Mouse (Mus musculus) left cerebral cortex, postnatal 4 days (tissue): ENCODE measurements around the gene Cmklr1. TPM values are rescaled to one million over a fixed set of nuclear protein-coding genes. Genes with fewer than 3 reads are reported as not detected.

Source experiments
- DNase-seq: peaks from one replicate; pipeline ENCODE4 v3.0.0-alpha.2; 2022
- intact Hi-C: fragments of 180-260 bp; cut with DNase I; formaldehyde crosslinking; loops from one replicate; pipeline ENCODE4 v1.15.1; 2025
- total RNA-seq, 2 experiments: library from RNA; stranded (reverse); gene quantifications; 2 replicates each; pipeline ENCODE4 v1.2.3; 2021

The Cmklr1 gene
- total RNA-seq, 2 experiments from 2014 or later, result 2.7 to 2.9 TPM

GRCm38 (mm10) chr5:113626352-113626751, 23.9 kb downstream of the Cmklr1 start:
- no peak for DNase-seq
- intact Hi-C loops, result no loop called here

GRCm38 (mm10) chr5:113625068-113625467, 25.2 kb downstream of the Cmklr1 start:
- intact Hi-C loops, result no loop called here
- DNase-seq, result peak; percentile 25

- DNase-seq, result no peak
- intact Hi-C loops, result no loop called here
Measured at GRCm38 (mm10) chr5:113623052-113623451, 27.2 kb downstream of the Cmklr1 start.

- intact Hi-C loops, result no loop called here
- DNase-seq, result no peak
Measured at GRCm38 (mm10) chr5:113620999-113621398, 29.2 kb downstream of the Cmklr1 start.

GRCm38 (mm10) chr5:113620130-113620716, 30.0 kb downstream of the Cmklr1 start:
- peak; percentile 38 for DNase-seq
- intact Hi-C loops, result no loop called here

GRCm38 (mm10) chr5:113619151-113619550, 31.1 kb downstream of the Cmklr1 start:
- DNase-seq, result no peak
- intact Hi-C loops, result no loop called here

GRCm38 (mm10) chr5:113618716-113619115, 31.5 kb downstream of the Cmklr1 start:
- DNase-seq, result no peak
- intact Hi-C loops, result no loop called here

- intact Hi-C loops, result no loop called here
- DNase-seq, result no peak
Measured at GRCm38 (mm10) chr5:113611771-113612233, 38.4 kb downstream of the Cmklr1 start.

GRCm38 (mm10) chr5:113611131-113611530, 39.1 kb downstream of the Cmklr1 start:
- DNase-seq, result no peak
- intact Hi-C loops, result no loop called here

GRCm38 (mm10) chr5:113610490-113610889, 39.7 kb downstream of the Cmklr1 start:
- intact Hi-C loops, result no loop called here
- no peak for DNase-seq

GRCm38 (mm10) chr5:113609891-113610290, 40.3 kb downstream of the Cmklr1 start:
- DNase-seq, result no peak
- intact Hi-C loops, result no loop called here

- no peak for DNase-seq
- intact Hi-C loops, result no loop called here
Measured at GRCm38 (mm10) chr5:113608511-113608910, 41.7 kb downstream of the Cmklr1 start.

- intact Hi-C loops, result no loop called here
- peak; percentile 45 for DNase-seq
Measured at GRCm38 (mm10) chr5:113607941-113608431, 42.2 kb downstream of the Cmklr1 start.

- DNase-seq, result peak; percentile 70
- intact Hi-C loops, result no loop called here
Measured at GRCm38 (mm10) chr5:113606961-113607785, 43.1 kb downstream of the Cmklr1 start.

GRCm38 (mm10) chr5:113606121-113606520, 44.1 kb downstream of the Cmklr1 start:
- DNase-seq, result no peak
- intact Hi-C loops, result no loop called here

- intact Hi-C loops, result no loop called here
- DNase-seq, result no peak
Measured at GRCm38 (mm10) chr5:113604758-113605157, 45.5 kb downstream of the Cmklr1 start.

- DNase-seq, result no peak
- intact Hi-C loops, result no loop called here
Measured at GRCm38 (mm10) chr5:113603471-113603870, 46.8 kb downstream of the Cmklr1 start.

GRCm38 (mm10) chr5:113600803-113601202, 49.4 kb downstream of the Cmklr1 start:
- intact Hi-C loops, result no loop called here
- DNase-seq, result no peak

- intact Hi-C loops, result no loop called here
- no peak for DNase-seq
Measured at GRCm38 (mm10) chr5:113600181-113600580, 50.0 kb downstream of the Cmklr1 start.

- no peak for DNase-seq
- intact Hi-C loops, result no loop called here
Measured at GRCm38 (mm10) chr5:113596780-113597353, 53.4 kb downstream of the Cmklr1 start.

- intact Hi-C loops, result no loop called here
Measured at GRCm38 (mm10) chr5:113596252-113596651, 54.0 kb downstream of the Cmklr1 start.

More at GRCm38 (mm10) chr5:113596252-113596651, 54.0 kb downstream of the Cmklr1 start:
- DNase-seq, result no peak
